ENCODE assay signal across 9 mouse cellular contexts in the genomic region with DNA sequence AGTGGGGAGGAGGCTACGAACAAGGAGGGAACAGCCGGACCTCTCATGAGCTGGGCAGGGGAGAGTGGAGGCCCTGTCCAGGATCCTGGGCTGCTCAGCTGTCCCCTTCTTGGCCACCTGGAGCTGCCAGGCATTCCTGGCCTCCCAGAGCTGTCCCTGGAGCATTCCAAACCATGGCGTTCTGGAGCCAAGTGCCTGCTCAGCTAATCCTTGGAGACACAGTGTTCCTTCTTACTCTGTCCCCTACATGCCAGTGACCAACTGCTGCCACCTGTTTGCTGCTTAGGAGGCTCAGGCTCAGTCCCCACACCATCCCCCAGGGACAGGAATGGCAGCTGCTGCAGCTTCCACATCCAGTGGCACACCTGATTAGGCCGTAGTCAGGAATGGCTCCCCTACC. TPM values are rescaled to one million over a fixed set of nuclear protein-coding genes. Genes with fewer than 3 reads are reported as not detected.
A peak's percentile ranks its signal among the peaks of the same experiment; 100 is the strongest.
DNase-seq lines count a peak whose midpoint lies in the region; ATAC-seq and TF ChIP-seq lines count a peak whose summit lies in the region.
"Had no signal": no experiment of that assay in that cellular context is flagged by ENCODE, and none has a peak within 500 bp of the region (broad histone marks: within the 10 kb centered on the region; RNA-seq: fewer than 3 reads in every experiment).

No protein-coding gene starts in this region.

- peaks cover 30% of the 10 kb centered on the region for H3K4me1 ChIP-seq in kidney, embryonic 16.5 days (ENCODE audit: insufficient read depth, low read length)
- peaks cover 33% of the 10 kb centered on the region for H3K4me1 ChIP-seq in limb, embryonic 14.5 days (ENCODE audit: control insufficient read depth, insufficient read depth, low read length)

- DNase-seq in kidney, postnatal 10 days: no peak
- peak; percentile 89 for DNase-seq in cerebellum, adult 11-12 months
- DNase-seq in gastrocnemius, postnatal 10 days: peak; percentile 65
- DNase-seq in limb, embryonic 14.5 days (ENCODE audit: low spot score): peak; percentile 66
- DNase-seq in embryo, embryonic 10.5 days (ENCODE audit: low spot score): no peak
- no peak for DNase-seq in thymus, postnatal 0 days (ENCODE audit: low spot score)
- no peak for DNase-seq in urinary bladder, adult 2 months (ENCODE audit: low spot score)

- no peaks in the 10 kb centered on the region for H3K9me3 ChIP-seq in kidney, embryonic 16.5 days (ENCODE audit: low read length)
- H3K9me3 ChIP-seq in limb, embryonic 14.5 days (ENCODE audit: control insufficient read depth, low read length): no peaks in the 10 kb centered on the region
- H3K9me3 ChIP-seq: hindbrain, embryonic 15.5 days had no signal

- H3K27me3 ChIP-seq in kidney, embryonic 16.5 days (ENCODE audit: insufficient read depth, low read length): no peaks in the 10 kb centered on the region
- no peaks in the 10 kb centered on the region for H3K27me3 ChIP-seq in limb, embryonic 14.5 days (ENCODE audit: control insufficient read depth, insufficient read depth, low read length)
- H3K27me3 ChIP-seq: hindbrain, embryonic 15.5 days had no signal

- ATAC-seq in kidney, embryonic 16.5 days (ENCODE audit: low FRiP score, low TSS enrichment): no peak
- ATAC-seq in limb, embryonic 14.5 days (ENCODE audit: low FRiP score, low read depth): peak; percentile 74

- H3K9ac ChIP-seq in kidney, embryonic 16.5 days (replicated peaks; ENCODE audit: low read length): 0 out of 2 replicates have a peak overlapping the region, but pooled peaks have one; percentile 22
- H3K9ac ChIP-seq in limb, embryonic 14.5 days (ENCODE audit: low read depth, low read length, severe bottlenecking): peak overlapping the region; percentile 28; the same call in 1 of the 2 replicates
- H3K9ac ChIP-seq: hindbrain, embryonic 15.5 days had no signal

- TF ChIP-seq POLR2A in limb, embryonic 14.5 days (IDR thresholded peaks at IDR 0.05; ENCODE audit: borderline replicate concordance, extremely low read depth, insufficient read depth, insufficient read length): no peak

- 44% methylated on average over 4 of the region's 4 CpGs for WGBS in kidney, embryonic 16.5 days
- WGBS in limb, embryonic 14.5 days: 31% methylated on average over 4 of the region's 4 CpGs

- no peak overlapping the region for H3K4me2 ChIP-seq in kidney, embryonic 16.5 days (replicated peaks; ENCODE audit: low read depth, low read length)
- H3K4me2 ChIP-seq in limb, embryonic 14.5 days (replicated peaks; ENCODE audit: low read depth, low read length, severe bottlenecking): no peak overlapping the region
- H3K4me2 ChIP-seq: hindbrain, embryonic 15.5 days had no signal

- H3K27ac ChIP-seq in kidney, embryonic 16.5 days (ENCODE audit: low read length): peak overlapping the region; percentile 37
- H3K27ac ChIP-seq in limb, embryonic 14.5 days (replicated peaks; ENCODE audit: low read depth, low read length): peak overlapping the region; percentile 67
- H3K27ac ChIP-seq: hindbrain, embryonic 15.5 days had no signal

- H3K4me3 ChIP-seq in kidney, embryonic 16.5 days (ENCODE audit: low read length): no peak overlapping the region
- no peak overlapping the region for H3K4me3 ChIP-seq in limb, embryonic 14.5 days (replicated peaks; ENCODE audit: low read length)
- H3K4me3 ChIP-seq: hindbrain, embryonic 15.5 days had no signal

- H3K36me3 ChIP-seq in kidney, embryonic 16.5 days (ENCODE audit: insufficient read depth, low read length): no peaks in the 10 kb centered on the region
- H3K36me3 ChIP-seq in limb, embryonic 14.5 days (ENCODE audit: control insufficient read depth, insufficient read depth, low read length): no peaks in the 10 kb centered on the region
- H3K36me3 ChIP-seq: hindbrain, embryonic 15.5 days had no signal

RNA-seq across cellular contexts. Expression of gene Mybph, which starts 2.7 kb away (rescaled TPM):
- polyA plus RNA-seq in kidney, embryonic 16.5 days (2015; fragmentation: Nextera tagmentation; extraction: Ambion mirVana): 1.6 and 1.7 TPM in 2 replicates
- 100 to 1,000 TPM; 204 to 410 TPM for total RNA-seq in gastrocnemius, postnatal 10 days (2021)
- 92.6 and 110 TPM in 2 replicates for polyA plus RNA-seq in limb, embryonic 14.5 days (2012; rRNA removed)
- polyA plus RNA-seq in limb, embryonic 14.5 days (2014; fragmentation: Nextera tagmentation; extraction: Ambion mirVana): 93.0 and 115 TPM in 2 replicates
- polyA plus RNA-seq in thymus, postnatal 0 days (2015; fragmentation: Nextera tagmentation; extraction: Ambion mirVana): 0.76 and 0.82 TPM in 2 replicates
- 0.09 TPM in 1 of 2 replicates, not detected in the other for polyA plus RNA-seq in urinary bladder, adult 2 months (2012; rRNA removed)

RNA-seq across cellular contexts. Expression of gene Chil1, which starts 14.0 kb away (rescaled TPM):
- polyA plus RNA-seq in kidney, embryonic 16.5 days (2015; fragmentation: Nextera tagmentation; extraction: Ambion mirVana): 0.85 and 1.4 TPM in 2 replicates
- 1 to 10 TPM; 1.9 TPM for total RNA-seq in gastrocnemius, postnatal 10 days (2021)
- polyA plus RNA-seq in limb, embryonic 14.5 days (2012; rRNA removed): 12.3 and 12.9 TPM in 2 replicates
- 13.6 and 16.3 TPM in 2 replicates for polyA plus RNA-seq in limb, embryonic 14.5 days (2014; fragmentation: Nextera tagmentation; extraction: Ambion mirVana)
- polyA plus RNA-seq in thymus, postnatal 0 days (2015; fragmentation: Nextera tagmentation; extraction: Ambion mirVana): 5.3 and 5.9 TPM in 2 replicates
- 0.10 and 0.44 TPM in 2 replicates for polyA plus RNA-seq in urinary bladder, adult 2 months (2012; rRNA removed)

RNA-seq across cellular contexts. Expression of gene Adora1, which starts 39.3 kb away (rescaled TPM):
- 10.4 and 10.6 TPM in 2 replicates for polyA plus RNA-seq in kidney, embryonic 16.5 days (2015; fragmentation: Nextera tagmentation; extraction: Ambion mirVana)
- under 1 TPM; 0.90 to 0.96 TPM for total RNA-seq in gastrocnemius, postnatal 10 days (2021)
- polyA plus RNA-seq in limb, embryonic 14.5 days (2012; rRNA removed): 2.0 and 3.6 TPM in 2 replicates
- 1.4 and 2.0 TPM in 2 replicates for polyA plus RNA-seq in limb, embryonic 14.5 days (2014; fragmentation: Nextera tagmentation; extraction: Ambion mirVana)
- 0.14 and 0.21 TPM in 2 replicates for polyA plus RNA-seq in thymus, postnatal 0 days (2015; fragmentation: Nextera tagmentation; extraction: Ambion mirVana)
- polyA plus RNA-seq in urinary bladder, adult 2 months (2012; rRNA removed): 6.2 and 7.2 TPM in 2 replicates

Comparison
In these comparisons a context has a peak if more than half of its experiments do, and no peak if none do; other contexts are left out.
1. DNase-seq: peak in cerebellum, adult 11-12 months (single experiment), gastrocnemius, postnatal 10 days (single experiment) and limb, embryonic 14.5 days (single experiment); none in kidney, postnatal 10 days (single experiment), embryo, embryonic 10.5 days (single experiment), thymus, postnatal 0 days (single experiment) and urinary bladder, adult 2 months (single experiment).
2. RNA of gene Mybph, which starts 2.7 kb away (polyA plus RNA-seq): 92.6 to 115 TPM in limb, embryonic 14.5 days; 1.6 to 1.7 TPM in kidney, embryonic 16.5 days, 0.76 to 0.82 TPM in thymus, postnatal 0 days and 0.09 TPM in urinary bladder, adult 2 months; every median in the first group is over 10 times any median in the second.